Mouse (Mus musculus): ENCODE data around the gene Synj2. TPM values are rescaled to one million over a fixed set of nuclear protein-coding genes. Genes with fewer than 3 reads are reported as not detected.
"Not testable (repeated sequence)": the region's sequence is repeated elsewhere in the genome, so short reads cannot be mapped to it uniquely, and the experiment has no call there.

The Synj2 gene
- polyA plus RNA-seq, 1 experiment = 4.3 TPM

- no peak for DNase-seq (ENCODE audit: low read depth, low spot score)
- 58% methylated on average over 7 of the region's 7 CpGs for WGBS
Observed at GRCm38 (mm10) chr17:6016213-6016780, 75.2 kb downstream of the Synj2 start.

GRCm38 (mm10) chr17:6017268-6017667 is 76.2 kb downstream of the Synj2 start:
- 83% methylated on average over 12 of the region's 12 CpGs for WGBS
- DNase-seq (ENCODE audit: low read depth, low spot score) = no peak

GRCm38 (mm10) chr17:6018348-6018747 is 77.3 kb downstream of the Synj2 start:
- no peak for DNase-seq (ENCODE audit: low read depth, low spot score)
- 42% methylated on average over 4 of the region's 4 CpGs for WGBS

- DNase-seq (ENCODE audit: low read depth, low spot score) = no peak
- WGBS = 61% methylated on average over 2 of the region's 2 CpGs
Observed at GRCm38 (mm10) chr17:6019776-6020175, 78.7 kb downstream of the Synj2 start.

- DNase-seq (ENCODE audit: low read depth, low spot score) = no peak
- 60% methylated on average over 7 of the region's 7 CpGs for WGBS
Observed at GRCm38 (mm10) chr17:6020636-6021035, 79.6 kb downstream of the Synj2 start.

- WGBS = 66% methylated on average over 5 of the region's 5 CpGs
- not testable (repeated sequence) for DNase-seq (ENCODE audit: low read depth, low spot score)
Observed at GRCm38 (mm10) chr17:6021374-6021789, 80.3 kb downstream of the Synj2 start.

- DNase-seq (ENCODE audit: low read depth, low spot score) = no peak
- 86% methylated on average over 7 of the region's 7 CpGs for WGBS
Observed at GRCm38 (mm10) chr17:6025831-6026230, 84.8 kb downstream of the Synj2 start.

GRCm38 (mm10) chr17:6035661-6036060 is 94.6 kb downstream of the Synj2 start:
- 82% methylated on average over 8 of the region's 8 CpGs for WGBS
- DNase-seq (ENCODE audit: low read depth, low spot score) = no peak

GRCm38 (mm10) chr17:6036458-6036857 is 95.4 kb downstream of the Synj2 start:
- WGBS = 34% methylated on average over 8 of the region's 8 CpGs
- peak; percentile 18 for DNase-seq (ENCODE audit: low read depth, low spot score)

- DNase-seq (ENCODE audit: low read depth, low spot score) = no peak
- WGBS = 74% methylated on average over 11 of the region's 11 CpGs
Observed at GRCm38 (mm10) chr17:6036872-6037271, 95.8 kb downstream of the Synj2 start.

GRCm38 (mm10) chr17:6037507-6037906 is 96.4 kb downstream of the Synj2 start:
- WGBS = 74% methylated on average over 10 of the region's 10 CpGs
- DNase-seq (ENCODE audit: low read depth, low spot score) = no peak

GRCm38 (mm10) chr17:6052801-6053200 is 111.7 kb downstream of the Synj2 start:
- no peak for DNase-seq (ENCODE audit: low read depth, low spot score)
- 83% methylated on average over 4 of the region's 4 CpGs for WGBS

- WGBS = 20% methylated on average over 5 of the region's 5 CpGs
- DNase-seq (ENCODE audit: low read depth, low spot score) = peak; percentile 25
Observed at GRCm38 (mm10) chr17:6054934-6055355, 113.9 kb downstream of the Synj2 start.

- no peak for DNase-seq (ENCODE audit: low read depth, low spot score)
- WGBS = 86% methylated on average over 8 of the region's 8 CpGs
Observed at GRCm38 (mm10) chr17:6062793-6063192, 121.7 kb downstream of the Synj2 start.

GRCm38 (mm10) chr17:6063532-6063931 is 122.5 kb downstream of the Synj2 start:
- no peak for DNase-seq (ENCODE audit: low read depth, low spot score)

GRCm38 (mm10) chr17:6066021-6066420 is 124.9 kb downstream of the Synj2 start:
- DNase-seq (ENCODE audit: low read depth, low spot score) = no peak
- 63% methylated on average over 2 of the region's 2 CpGs for WGBS

More at GRCm38 (mm10) chr17:6063532-6063931, 122.5 kb downstream of the Synj2 start:
- 81% methylated on average over 5 of the region's 5 CpGs for WGBS

- WGBS = 96% methylated on average over 7 of the region's 7 CpGs
- DNase-seq (ENCODE audit: low read depth, low spot score) = no peak
Observed at GRCm38 (mm10) chr17:6067613-6068012, 126.5 kb downstream of the Synj2 start.

- WGBS = 87% methylated on average over 6 of the region's 6 CpGs
- no peak for DNase-seq (ENCODE audit: low read depth, low spot score)
Observed at GRCm38 (mm10) chr17:6069866-6070265, 128.8 kb downstream of the Synj2 start.

GRCm38 (mm10) chr17:6073405-6073804 is 132.3 kb downstream of the Synj2 start:
- no peak for DNase-seq (ENCODE audit: low read depth, low spot score)

GRCm38 (mm10) chr17:6079287-6080122 is 138.4 kb downstream of the Synj2 start, which contains the start of the genes Serac1 and Gtf2h5:
Serac1 (minus strand) TSS chr17:6079741.
Gtf2h5 (plus strand) TSS chr17:6079786.
- under 1% methylated on average over 70 of the region's 70 CpGs for WGBS
- DNase-seq (ENCODE audit: low read depth, low spot score) = peak; percentile 93

More at GRCm38 (mm10) chr17:6073405-6073804, 132.3 kb downstream of the Synj2 start:
- 29% methylated on average over 7 of the region's 7 CpGs for WGBS
